Mouse (Mus musculus) cerebellum, adult 9-11 months (tissue): Measurements from ENCODE around the gene Nav3.
A peak's percentile ranks its signal among the peaks of the same experiment; 100 is the strongest.

Source experiments
- DNase-seq: peaks from one replicate; pipeline ENCODE4 v3.0.0; 2022

Gene Nav3

GRCm38 (mm10) chr10:109799246-109799645 lies 656.8 kb downstream of the Nav3 start:
- no peak for DNase-seq

- no peak for DNase-seq
Observed at GRCm38 (mm10) chr10:109796981-109797380, 659.0 kb downstream of the Nav3 start.

- no peak for DNase-seq
Observed at GRCm38 (mm10) chr10:109793491-109793890, 662.5 kb downstream of the Nav3 start.

GRCm38 (mm10) chr10:109788728-109789127 lies 667.3 kb downstream of the Nav3 start:
- no peak for DNase-seq

GRCm38 (mm10) chr10:109779109-109779508 lies 676.9 kb downstream of the Nav3 start:
- no peak for DNase-seq

- DNase-seq: no peak
Observed at GRCm38 (mm10) chr10:109769092-109769491, 686.9 kb downstream of the Nav3 start.

GRCm38 (mm10) chr10:109765650-109766049 lies 690.4 kb downstream of the Nav3 start:
- DNase-seq: peak; percentile 48

- no peak for DNase-seq
Observed at GRCm38 (mm10) chr10:109764412-109765101, 691.4 kb downstream of the Nav3 start.

GRCm38 (mm10) chr10:109758921-109759600 lies 696.9 kb downstream of the Nav3 start:
- DNase-seq: peak; percentile 63

GRCm38 (mm10) chr10:109746901-109747300 lies 709.1 kb downstream of the Nav3 start:
- DNase-seq: peak; percentile 44

GRCm38 (mm10) chr10:109741664-109742063 lies 714.3 kb downstream of the Nav3 start:
- peak; percentile 98 for DNase-seq

- DNase-seq: peak; percentile 52
Observed at GRCm38 (mm10) chr10:109740326-109740725, 715.7 kb downstream of the Nav3 start.

GRCm38 (mm10) chr10:109723646-109724045 lies 732.4 kb downstream of the Nav3 start:
- DNase-seq: no peak

GRCm38 (mm10) chr10:109718808-109719207 lies 737.2 kb downstream of the Nav3 start:
- no peak for DNase-seq

GRCm38 (mm10) chr10:109718390-109718789 lies 737.6 kb downstream of the Nav3 start:
- DNase-seq: no peak

GRCm38 (mm10) chr10:109713001-109713400 lies 743.0 kb downstream of the Nav3 start:
- peak; percentile 75 for DNase-seq

GRCm38 (mm10) chr10:109699771-109700335 lies 756.2 kb downstream of the Nav3 start:
- no peak for DNase-seq

GRCm38 (mm10) chr10:109690564-109690963 lies 765.4 kb downstream of the Nav3 start:
- DNase-seq: peak; percentile 94

- DNase-seq: peak; percentile 93
Observed at GRCm38 (mm10) chr10:109684109-109685056, 771.6 kb downstream of the Nav3 start.

GRCm38 (mm10) chr10:109672896-109673295 lies 783.1 kb downstream of the Nav3 start:
- DNase-seq: peak; percentile 88

GRCm38 (mm10) chr10:109667453-109667852 lies 788.6 kb downstream of the Nav3 start:
- no peak for DNase-seq

GRCm38 (mm10) chr10:109664629-109665317 lies 791.2 kb downstream of the Nav3 start:
- DNase-seq: peak; percentile 81
